Mouse (Mus musculus) spleen, postnatal 4 days (tissue): ENCODE measurements around the gene Zfp747.

ENCODE experiments used
- DNase-seq, 2 experiments: peaks; one replicate each; pipeline ENCODE4 v3.0.0; 2022; ENCODE audit warnings: low spot score in 2 of 2

Gene Zfp747

DNA sequence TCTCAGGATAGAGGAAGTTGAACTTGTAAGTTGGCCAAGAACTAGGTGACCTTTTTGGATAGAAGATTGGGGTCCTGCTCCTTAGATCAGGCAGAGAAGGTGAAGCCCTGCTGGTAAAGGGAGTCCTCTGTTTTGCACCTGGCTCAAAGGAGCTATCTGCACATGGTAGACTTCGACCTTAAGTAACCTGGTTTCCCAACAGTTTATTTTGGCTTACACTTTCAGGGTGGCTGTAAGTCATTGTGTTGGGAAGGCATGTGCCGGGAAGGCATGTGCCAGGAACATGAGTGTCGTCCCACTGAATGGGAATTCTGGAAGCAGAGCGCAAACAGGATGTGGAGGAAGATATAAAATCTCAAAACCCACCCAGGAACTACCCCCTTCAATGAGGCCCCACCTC, 40.2 kb downstream of the Zfp747 start:
- DNase-seq: no peak

DNA sequence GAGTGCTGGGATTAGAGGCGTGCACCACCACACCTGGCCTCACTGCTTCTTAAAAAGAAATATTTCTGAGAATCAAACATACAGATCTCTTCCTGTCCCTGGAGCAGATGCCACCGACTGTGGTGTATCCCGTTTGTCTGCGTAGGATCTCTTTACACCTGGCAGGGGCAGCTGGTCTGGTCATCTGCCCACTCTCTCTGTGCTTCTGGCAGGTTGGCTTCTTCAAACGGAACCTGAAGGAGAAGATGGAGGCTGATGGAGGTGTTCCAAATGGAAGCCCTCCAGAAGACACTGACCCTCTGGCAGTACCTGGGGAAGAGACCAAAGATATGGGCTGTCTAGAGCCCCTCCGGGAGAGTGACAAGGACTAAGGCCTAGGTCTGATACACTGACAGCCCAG, 42.6 kb downstream of the Zfp747 start:
- no peak for DNase-seq

DNA sequence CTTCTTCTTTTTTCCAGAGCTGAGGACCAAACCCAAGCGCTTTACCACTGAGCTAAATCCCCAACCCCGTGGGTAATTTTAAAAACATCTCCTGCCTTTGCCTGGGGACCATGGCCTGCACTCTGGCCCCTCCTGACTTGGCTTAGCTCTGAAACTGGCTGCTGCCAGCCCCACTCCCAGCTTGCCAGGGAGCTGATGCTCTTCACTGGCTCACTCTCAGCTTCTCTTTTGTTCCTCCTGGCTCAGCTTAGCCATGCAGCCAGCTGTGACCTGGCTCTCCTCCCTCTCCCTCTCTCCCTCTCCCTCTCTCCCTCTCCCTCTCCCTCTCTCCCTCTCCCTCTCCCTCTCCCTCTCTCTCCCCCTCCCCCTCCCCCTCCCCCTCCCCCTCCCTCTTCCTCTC, 49.2 kb downstream of the Zfp747 start:
- DNase-seq: no peak

DNA sequence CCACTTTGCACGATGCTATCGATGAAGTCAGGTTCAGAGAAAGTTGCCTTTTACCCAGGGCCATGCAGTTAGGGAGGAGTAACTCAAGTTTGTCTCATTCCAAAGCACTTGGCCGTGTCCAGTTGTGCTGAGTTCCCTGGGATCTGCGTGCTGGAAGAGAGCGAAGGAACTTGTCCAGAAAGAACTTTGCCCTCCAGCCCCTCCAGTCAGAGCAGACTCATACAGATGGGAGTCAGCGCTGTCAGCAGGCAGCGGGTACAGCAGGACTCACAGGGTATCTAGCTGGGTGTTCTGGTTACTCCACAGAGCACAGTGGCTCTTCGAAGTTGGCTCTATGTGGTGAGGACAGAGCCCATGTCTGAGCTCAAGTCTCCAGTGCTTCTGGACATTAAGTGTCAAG, 50.3 kb downstream of the Zfp747 start:
- peak in 1 of 2 experiments; percentile 52 for DNase-seq

DNA sequence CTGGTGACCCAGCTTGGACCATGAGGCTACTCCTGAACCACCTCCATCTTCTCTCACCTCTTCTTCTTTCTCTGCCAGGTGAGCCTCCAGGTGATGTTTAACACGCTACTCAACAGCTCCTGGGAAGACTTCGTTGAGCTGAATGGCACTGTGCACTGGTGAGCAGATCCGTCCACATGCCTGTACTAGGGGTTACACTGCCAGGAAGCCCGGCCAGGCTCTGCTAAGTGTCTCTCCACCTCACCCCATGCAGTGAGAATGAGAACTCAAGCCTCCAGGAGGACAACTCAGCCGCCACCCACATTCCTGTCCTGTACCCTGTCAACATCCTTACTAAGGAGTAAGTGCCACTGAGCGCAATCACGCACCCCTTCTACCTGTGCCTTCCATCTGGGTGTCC, 50.9 kb downstream of the Zfp747 start:
- peak in 1 of 2 experiments; percentile 54 for DNase-seq
